Mouse (Mus musculus) liver, adult 2 months (tissue): ENCODE measurements around the gene Grin2c.

Source experiments
- CTCF ChIP-seq: fragments of 200-500 bp; IDR thresholded peaks from 2 replicates; pipeline ENCODE4 v1.5.1; 2011; ENCODE audit warnings: low read depth, low read length, control low read depth
- POLR2A ChIP-seq: fragments of 200-500 bp; IDR thresholded peaks from 2 replicates; pipeline ENCODE4 v1.6.1; 2011; ENCODE audit warnings: low read length, control low read depth; ENCODE audit not compliant: insufficient read depth; ENCODE audit errors: extremely low read depth

GRCm38 (mm10) chr11:115275954-115276353, 8.9 kb upstream of the Grin2c start:
- TF ChIP-seq POLR2A (no peak), CTCF (no peak)
